Mouse (Mus musculus): Measurements from ENCODE around the gene Sema7a. TPM values are rescaled to one million over a fixed set of nuclear protein-coding genes. Genes with fewer than 3 reads are reported as not detected.

Gene Sema7a
- polyA plus RNA-seq, 1 experiment = 0.04 TPM

DNA sequence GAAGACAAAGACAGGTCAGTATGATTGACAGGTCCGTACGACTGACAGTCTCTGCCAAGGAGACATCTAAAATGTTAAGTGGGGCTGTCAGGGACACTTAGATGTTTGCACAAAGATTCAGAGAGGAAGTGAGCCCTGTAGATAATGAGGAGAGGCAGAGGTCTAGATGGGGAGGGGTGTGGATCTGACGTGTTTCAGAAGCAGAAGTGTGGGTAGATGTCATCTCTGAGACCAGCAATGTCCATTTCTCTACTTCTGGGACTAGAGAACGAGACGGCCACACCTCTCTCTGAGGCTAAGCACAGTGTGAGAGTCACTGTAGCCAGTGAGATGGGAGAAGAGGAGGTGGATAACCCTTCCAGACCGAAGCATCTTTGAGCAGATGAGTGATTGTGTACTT is 38.1 kb downstream of the Sema7a start:
- Histone ChIP-seq H3K27me3 (ENCODE audit: control insufficient read depth) (no peaks in the 10 kb centered on the region), H3K9me3 (ENCODE audit: control insufficient read depth, low read length) (no peaks in the 10 kb centered on the region), H3K4me3 (replicated peaks) (no peak overlapping the region), H3K36me3 (ENCODE audit: control insufficient read depth) (no peaks in the 10 kb centered on the region), H3K4me1 (ENCODE audit: control insufficient read depth) (no peaks in the 10 kb centered on the region)
- TF ChIP-seq GATA1 (IDR thresholded peaks at IDR 0.05; ENCODE audit: low read length) = no peak
- no peak for TF ChIP-seq TAL1 (IDR thresholded peaks at IDR 0.05; ENCODE audit: low read length)

DNA sequence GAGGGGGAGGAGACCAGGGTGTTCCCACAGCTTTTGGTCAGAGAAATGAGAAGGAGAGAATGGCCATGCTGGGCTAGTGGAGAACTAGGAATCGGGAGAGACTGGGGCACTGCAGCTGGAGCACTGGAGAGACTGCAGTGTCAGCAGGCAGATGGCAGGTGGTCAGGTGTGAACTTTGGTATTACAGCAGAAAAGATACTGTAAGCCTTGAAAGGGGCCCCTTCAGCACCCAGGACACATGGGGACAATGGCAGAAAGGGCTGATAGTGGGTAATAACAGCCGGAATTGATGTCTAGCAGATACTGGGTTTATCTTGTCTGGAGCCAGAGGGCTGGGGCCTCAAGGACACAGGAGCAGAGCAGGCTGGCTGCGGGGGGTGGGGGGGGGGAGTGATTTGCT is 38.9 kb downstream of the Sema7a start:
- Histone ChIP-seq H3K4me1 (ENCODE audit: control insufficient read depth) (no peaks in the 10 kb centered on the region), H3K4me3 (replicated peaks) (no peak overlapping the region), H3K36me3 (ENCODE audit: control insufficient read depth) (no peaks in the 10 kb centered on the region), H3K27me3 (ENCODE audit: control insufficient read depth) (no peaks in the 10 kb centered on the region), H3K9me3 (ENCODE audit: control insufficient read depth, low read length) (no peaks in the 10 kb centered on the region)
- no peak for TF ChIP-seq TAL1 (IDR thresholded peaks at IDR 0.05; ENCODE audit: low read length)
- TF ChIP-seq GATA1 (IDR thresholded peaks at IDR 0.05; ENCODE audit: low read length) = no peak

DNA sequence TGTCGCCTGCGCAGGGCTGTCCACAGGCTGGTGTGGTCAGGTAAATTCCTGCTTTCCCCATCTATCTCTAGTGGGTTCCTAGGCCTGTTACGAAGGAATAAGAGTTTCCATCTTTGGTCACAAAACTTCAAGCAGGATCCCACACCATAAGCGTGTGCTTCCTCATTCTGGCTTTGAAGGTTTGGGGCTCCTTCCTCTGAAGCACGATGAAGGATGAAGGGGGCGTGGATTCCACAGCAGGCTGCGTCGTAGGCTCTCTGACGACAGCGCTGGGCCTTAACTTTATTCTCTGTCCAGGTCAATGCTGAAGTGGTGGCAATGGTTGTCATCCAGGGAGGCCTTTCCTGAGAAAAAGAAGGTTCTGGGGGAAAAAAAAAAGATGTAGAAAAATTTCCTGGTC is 40.7 kb downstream of the Sema7a start:
- TF ChIP-seq GATA1 (IDR thresholded peaks at IDR 0.05; ENCODE audit: low read length) (no peak), TAL1 (IDR thresholded peaks at IDR 0.05; ENCODE audit: low read length) (no peak)
- H3K36me3 ChIP-seq (ENCODE audit: control insufficient read depth) = no peaks in the 10 kb centered on the region

DNA sequence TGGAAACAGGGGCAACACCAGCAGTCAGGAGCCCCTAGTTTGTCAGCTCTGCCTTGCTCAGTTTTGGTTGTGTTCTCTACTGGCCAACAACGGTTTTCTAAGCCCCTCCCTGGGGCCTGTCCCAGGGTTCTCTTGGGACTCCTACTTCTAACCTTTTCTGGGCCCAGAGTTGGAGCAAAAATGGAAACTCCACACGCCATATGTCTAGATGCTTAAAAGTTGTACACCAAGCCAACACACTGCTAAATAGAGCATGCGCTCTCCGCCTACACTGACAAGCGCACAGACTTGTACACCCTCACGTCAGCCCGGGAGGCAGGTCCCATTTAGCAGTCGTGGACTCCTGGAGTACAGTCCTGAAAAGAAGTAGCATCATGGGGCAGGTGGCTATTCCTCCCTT is 45.4 kb downstream of the Sema7a start:
- Histone ChIP-seq H3K4me3 (replicated peaks) (no peak overlapping the region), H3K4me1 (ENCODE audit: control insufficient read depth) (no peaks in the 10 kb centered on the region), H3K9me3 (ENCODE audit: control insufficient read depth, low read length) (no peaks in the 10 kb centered on the region), H3K36me3 (ENCODE audit: control insufficient read depth) (no peaks in the 10 kb centered on the region), H3K27me3 (ENCODE audit: control insufficient read depth) (peaks cover 9% of the 10 kb centered on the region)
- TF ChIP-seq TAL1 (IDR thresholded peaks at IDR 0.05; ENCODE audit: low read length) (no peak), GATA1 (IDR thresholded peaks at IDR 0.05; ENCODE audit: low read length) (no peak)

More for the DNA sequence above, 40.7 kb downstream of the Sema7a start:
- H3K4me3 ChIP-seq (replicated peaks) = no peak overlapping the region
- no peaks in the 10 kb centered on the region for H3K27me3 ChIP-seq (ENCODE audit: control insufficient read depth)
- no peaks in the 10 kb centered on the region for H3K9me3 ChIP-seq (ENCODE audit: control insufficient read depth, low read length)
- H3K4me1 ChIP-seq (ENCODE audit: control insufficient read depth) = no peaks in the 10 kb centered on the region

DNA sequence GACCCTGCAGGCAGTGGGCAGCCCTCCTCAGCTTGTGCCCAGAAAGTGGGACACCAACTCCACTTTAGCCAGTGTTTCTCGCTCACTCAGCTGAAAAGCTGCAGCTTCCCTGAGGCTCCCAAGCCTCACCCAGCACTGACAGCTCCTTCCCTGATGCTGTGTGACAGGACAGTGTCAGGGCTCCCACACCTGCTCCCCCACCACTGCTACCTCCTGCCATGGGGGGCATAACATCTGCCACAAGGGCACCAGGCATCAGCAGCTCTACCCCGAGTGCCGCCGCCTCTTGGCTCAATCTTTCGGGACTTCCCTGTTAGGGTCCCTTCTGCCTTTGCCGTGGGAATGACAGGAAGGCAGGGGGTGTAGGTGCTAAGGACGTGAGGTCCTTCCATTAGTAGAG is 46.4 kb downstream of the Sema7a start:
- no peaks in the 10 kb centered on the region for H3K9me3 ChIP-seq (ENCODE audit: control insufficient read depth, low read length)
- TF ChIP-seq GATA1 (IDR thresholded peaks at IDR 0.05; ENCODE audit: low read length) (no peak), TAL1 (IDR thresholded peaks at IDR 0.05; ENCODE audit: low read length) (no peak)
- H3K27me3 ChIP-seq (ENCODE audit: control insufficient read depth) = peaks cover 9% of the 10 kb centered on the region
- no peaks in the 10 kb centered on the region for H3K4me1 ChIP-seq (ENCODE audit: control insufficient read depth)
- no peaks in the 10 kb centered on the region for H3K36me3 ChIP-seq (ENCODE audit: control insufficient read depth)
- no peak overlapping the region for H3K4me3 ChIP-seq (replicated peaks)

DNA sequence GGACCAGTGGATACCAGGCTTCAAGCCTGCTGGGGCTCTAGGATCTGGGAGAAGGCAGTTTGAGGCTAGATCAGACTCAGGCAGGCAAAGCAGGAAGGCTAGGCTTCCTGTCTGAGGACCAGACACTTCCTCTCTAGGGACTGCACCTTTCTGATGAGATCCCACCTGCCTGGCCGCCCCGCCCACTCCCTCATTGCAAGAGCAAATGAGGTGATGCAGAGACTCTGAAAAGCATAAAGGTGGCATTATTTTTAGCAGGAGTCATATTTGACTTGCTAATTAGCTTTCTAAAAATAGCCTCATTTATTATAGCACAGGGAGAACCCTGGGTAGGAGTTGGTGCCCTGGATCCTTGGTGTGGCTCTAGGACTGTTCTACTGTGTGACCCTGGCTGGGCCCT is 48.2 kb downstream of the Sema7a start:
- no peak for TF ChIP-seq GATA1 (IDR thresholded peaks at IDR 0.05; ENCODE audit: low read length)
- no peak for TF ChIP-seq TAL1 (IDR thresholded peaks at IDR 0.05; ENCODE audit: low read length)
- Histone ChIP-seq H3K9me3 (ENCODE audit: control insufficient read depth, low read length) (no peaks in the 10 kb centered on the region), H3K4me1 (ENCODE audit: control insufficient read depth) (no peaks in the 10 kb centered on the region), H3K36me3 (ENCODE audit: control insufficient read depth) (no peaks in the 10 kb centered on the region), H3K27me3 (ENCODE audit: control insufficient read depth) (peaks cover 9% of the 10 kb centered on the region), H3K4me3 (replicated peaks) (no peak overlapping the region)

DNA sequence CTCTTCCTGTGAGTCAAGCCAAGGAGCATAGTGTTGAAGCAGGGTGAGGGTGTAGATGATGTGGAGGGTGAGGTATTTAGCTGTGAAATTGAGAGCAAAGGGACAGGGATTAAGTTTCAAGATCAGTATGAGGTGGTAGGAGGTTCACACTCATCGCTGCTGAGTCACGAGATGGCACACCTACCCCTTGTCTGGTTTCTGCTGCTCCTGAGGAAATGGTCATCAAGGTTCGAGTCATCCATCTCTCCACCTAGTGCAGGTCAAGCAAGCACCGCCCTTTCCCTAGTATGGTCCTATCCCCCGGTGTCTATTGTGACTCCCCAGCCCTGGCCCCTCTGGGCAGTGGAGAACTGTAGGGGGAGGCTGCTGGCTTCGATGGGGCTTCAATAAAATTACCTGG is 49.4 kb downstream of the Sema7a start:
- H3K9me3 ChIP-seq (ENCODE audit: control insufficient read depth, low read length) = no peaks in the 10 kb centered on the region
- H3K4me1 ChIP-seq (ENCODE audit: control insufficient read depth) = no peaks in the 10 kb centered on the region
- peaks cover 9% of the 10 kb centered on the region for H3K27me3 ChIP-seq (ENCODE audit: control insufficient read depth)
- no peak for TF ChIP-seq GATA1 (IDR thresholded peaks at IDR 0.05; ENCODE audit: low read length)
- no peak for TF ChIP-seq TAL1 (IDR thresholded peaks at IDR 0.05; ENCODE audit: low read length)
- H3K36me3 ChIP-seq (ENCODE audit: control insufficient read depth) = no peaks in the 10 kb centered on the region
- no peak overlapping the region for H3K4me3 ChIP-seq (replicated peaks)

DNA sequence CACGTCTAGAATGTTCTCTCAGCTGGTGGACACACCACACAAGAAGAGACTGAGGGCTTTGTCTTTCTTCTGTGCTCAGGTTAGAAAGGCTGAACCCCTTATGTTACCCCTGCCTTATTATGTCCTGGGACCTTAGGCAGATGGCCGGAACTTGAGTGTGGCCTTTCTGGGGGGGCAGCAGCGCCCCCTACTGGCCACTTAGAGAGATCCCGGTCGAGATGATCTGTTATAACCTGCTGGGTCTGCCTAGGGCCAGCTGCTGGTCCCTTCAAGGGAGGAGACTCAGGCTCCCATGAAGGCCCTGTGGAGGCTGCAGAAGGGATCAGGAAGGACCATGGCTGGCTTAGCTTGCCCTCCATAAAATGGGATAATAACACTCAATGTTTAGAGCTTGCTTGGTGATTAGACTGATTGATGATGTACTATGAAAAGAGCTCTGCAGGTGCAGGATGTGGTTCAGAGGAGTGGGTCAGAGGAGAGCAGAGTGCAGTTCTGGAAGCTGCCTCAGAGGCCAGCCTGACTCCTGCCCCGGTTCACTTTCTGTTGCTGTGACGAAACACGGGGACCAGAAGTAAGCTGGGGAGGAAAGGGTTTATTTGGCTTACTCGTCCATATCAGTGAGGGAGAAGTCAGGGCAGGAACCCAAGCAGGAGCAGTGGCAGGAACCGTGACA is 50.7 kb downstream of the Sema7a start:
- no peak for TF ChIP-seq GATA1 (IDR thresholded peaks at IDR 0.05; ENCODE audit: low read length)
- TF ChIP-seq TAL1 (IDR thresholded peaks at IDR 0.05; ENCODE audit: low read length) = no peak

DNA sequence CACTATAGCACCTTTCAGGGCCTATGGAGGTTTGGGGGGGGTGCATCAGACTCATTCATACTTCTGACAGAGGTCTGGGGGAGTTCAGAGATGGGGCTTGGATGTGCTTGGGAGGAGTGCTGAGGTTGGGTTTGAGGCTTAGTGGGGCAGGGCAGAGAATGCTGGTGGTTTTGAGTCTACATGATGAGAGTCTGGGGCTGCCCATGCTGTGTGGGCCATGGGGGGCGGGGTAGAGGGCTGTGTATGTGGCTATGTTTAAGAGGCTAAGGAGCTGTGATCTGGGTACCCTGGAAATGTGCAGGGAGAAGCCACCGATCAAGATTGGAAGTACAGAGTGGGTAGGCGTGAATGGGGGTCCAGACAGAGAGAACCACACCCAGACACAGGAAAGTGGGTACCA is 52.1 kb downstream of the Sema7a start:
- Histone ChIP-seq H3K36me3 (ENCODE audit: control insufficient read depth) (no peaks in the 10 kb centered on the region), H3K9me3 (ENCODE audit: control insufficient read depth, low read length) (no peaks in the 10 kb centered on the region), H3K4me3 (replicated peaks) (no peak overlapping the region), H3K4me1 (ENCODE audit: control insufficient read depth) (no peaks in the 10 kb centered on the region), H3K27me3 (ENCODE audit: control insufficient read depth) (peaks cover 15% of the 10 kb centered on the region)
- TF ChIP-seq TAL1 (IDR thresholded peaks at IDR 0.05; ENCODE audit: low read length) (no peak), GATA1 (IDR thresholded peaks at IDR 0.05; ENCODE audit: low read length) (no peak)

More for the DNA sequence above, 50.7 kb downstream of the Sema7a start:
- H3K4me3 ChIP-seq (replicated peaks) = no peak overlapping the region
- H3K4me1 ChIP-seq (ENCODE audit: control insufficient read depth) = no peaks in the 10 kb centered on the region
- peaks cover 9% of the 10 kb centered on the region for H3K27me3 ChIP-seq (ENCODE audit: control insufficient read depth)
- no peaks in the 10 kb centered on the region for H3K9me3 ChIP-seq (ENCODE audit: control insufficient read depth, low read length)
- H3K36me3 ChIP-seq (ENCODE audit: control insufficient read depth) = no peaks in the 10 kb centered on the region
